Mouse (Mus musculus): ENCODE data around the gene Pcdh17.

- no peak for TF ChIP-seq CTCF (conservative IDR thresholded peaks at IDR 0.05; ENCODE audit: insufficient read depth, insufficient read length, low read depth, low read length)
- no peak for TF ChIP-seq POLR2A (IDR thresholded peaks at IDR 0.05; ENCODE audit: low read depth, low read length)
These were observed 37.2 kb downstream of the Pcdh17 start for GRCm38 (mm10) chr14:84480546-84480945.

Measured in kidney, adult 2 months (tissue).